Mouse (Mus musculus) ES-Bruce4 (cell line): Measurements from ENCODE around the gene Ppp4r2. TPM values are rescaled to one million over a fixed set of nuclear protein-coding genes. Genes with fewer than 3 reads are reported as not detected.
A peak's percentile ranks its signal among the peaks of the same experiment; 100 is the strongest.

ENCODE experiments used
- H3K27ac ChIP-seq: 2 replicates; pipeline ENCODE4 v1.5.1; 2012; ENCODE audit warnings: low read length, inconsistent platforms; ENCODE audit not compliant: insufficient read depth
- H3K27me3 ChIP-seq: 2 replicates; pipeline ENCODE4 v1.6.1; 2012; ENCODE audit warnings: mild to moderate bottlenecking, low read length, inconsistent platforms; ENCODE audit not compliant: control insufficient read depth, poor library complexity, insufficient read depth, severe bottlenecking
- H3K36me3 ChIP-seq: 2 replicates; pipeline ENCODE4 v1.6.1; 2012; ENCODE audit warnings: inconsistent platforms, mild to moderate bottlenecking, low read length, moderate library complexity; ENCODE audit not compliant: control insufficient read depth, poor library complexity, insufficient read depth, severe bottlenecking
- H3K4me1 ChIP-seq: one replicate; pipeline ENCODE4 v1.8.1; 2011; ENCODE audit warnings: low read length; ENCODE audit not compliant: control insufficient read depth, insufficient read depth
- H3K4me3 ChIP-seq: 2 replicates; pipeline ENCODE4 v1.5.1; 2011; ENCODE audit warnings: low read depth, mild to moderate bottlenecking, low read length
- H3K9ac ChIP-seq: 2 replicates; pipeline ENCODE4 v1.6.1; 2012; ENCODE audit warnings: low read depth, mild to moderate bottlenecking, inconsistent platforms; ENCODE audit not compliant: poor library complexity, severe bottlenecking
- H3K9me3 ChIP-seq: replicated peaks from 2 replicates; pipeline ENCODE4 v1.6.1; 2012; ENCODE audit warnings: mild to moderate bottlenecking, low read length, inconsistent platforms; ENCODE audit not compliant: control insufficient read depth, poor library complexity, insufficient read depth, severe bottlenecking
- CTCF ChIP-seq: IDR thresholded peaks from one replicate; pipeline ENCODE4 v1.8.1; 2011; ENCODE audit warnings: low read depth, low read length
- EP300 ChIP-seq: IDR thresholded peaks from 2 replicates; pipeline ENCODE4 v1.6.1; 2011; ENCODE audit warnings: low read depth, low read length; ENCODE audit not compliant: insufficient read depth
- POLR2A ChIP-seq: IDR thresholded peaks from one replicate; pipeline ENCODE4 v1.8.1; 2011; ENCODE audit warnings: low read length; ENCODE audit not compliant: insufficient read depth
- polyA plus RNA-seq: library from polyadenylated mRNA; stranded (reverse); fragments of >200 nt; gene quantifications from 2 replicates; pipeline ENCODE4 v1.2.4, GENCODE M21; 2011; ENCODE audit warnings: low read depth; ENCODE audit not compliant: missing spikeins, insufficient read depth, insufficient read length

The Ppp4r2 gene
- polyA plus RNA-seq, 1 experiment = 147 TPM

DNA sequence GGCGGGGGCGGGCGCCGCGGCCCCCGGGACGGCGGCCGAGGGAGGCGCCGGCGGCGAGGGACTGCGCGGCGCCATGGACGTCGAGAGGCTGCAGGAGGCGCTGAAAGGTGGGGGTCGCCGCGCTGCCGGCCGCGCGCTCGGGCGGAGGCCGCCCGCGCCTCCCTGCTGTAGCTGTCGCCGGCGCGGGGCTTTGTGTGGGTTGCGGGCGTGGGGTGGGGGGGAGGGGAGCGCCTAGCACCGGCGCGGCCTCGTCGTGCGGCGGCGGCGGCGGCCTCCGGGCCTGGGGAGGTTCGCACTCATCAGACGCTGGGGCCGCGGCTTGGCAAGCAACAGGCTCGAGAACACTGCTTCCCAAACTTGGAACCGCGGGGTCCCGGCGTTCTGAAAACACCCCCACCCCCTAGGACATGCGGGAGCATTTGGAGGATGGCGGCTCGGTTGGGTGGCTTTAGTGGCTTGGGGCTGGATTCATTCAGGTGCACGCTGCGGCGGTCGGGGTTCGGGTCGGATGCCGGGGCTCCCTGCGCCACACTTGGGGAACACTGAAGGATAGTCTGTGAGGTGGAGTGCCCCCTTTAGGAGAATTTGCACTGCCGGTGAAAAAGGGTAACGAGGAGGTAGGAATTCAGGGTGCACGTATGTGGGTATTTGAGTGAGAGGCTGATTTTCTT, 524 bp downstream of the Ppp4r2 start:
- no peak for TF ChIP-seq POLR2A
- Histone ChIP-seq H3K36me3 (peaks cover 38% of the 10 kb centered on the region), H3K27ac (peak overlapping the region; percentile 83), H3K4me3 (peak overlapping the region; percentile 100), H3K9me3 (no peaks in the 10 kb centered on the region; the same call in 1 of the 2 replicates), H3K27me3 (no peaks in the 10 kb centered on the region), H3K9ac (peak overlapping the region; percentile 100), H3K4me1 (peaks cover 2% of the 10 kb centered on the region)

DNA sequence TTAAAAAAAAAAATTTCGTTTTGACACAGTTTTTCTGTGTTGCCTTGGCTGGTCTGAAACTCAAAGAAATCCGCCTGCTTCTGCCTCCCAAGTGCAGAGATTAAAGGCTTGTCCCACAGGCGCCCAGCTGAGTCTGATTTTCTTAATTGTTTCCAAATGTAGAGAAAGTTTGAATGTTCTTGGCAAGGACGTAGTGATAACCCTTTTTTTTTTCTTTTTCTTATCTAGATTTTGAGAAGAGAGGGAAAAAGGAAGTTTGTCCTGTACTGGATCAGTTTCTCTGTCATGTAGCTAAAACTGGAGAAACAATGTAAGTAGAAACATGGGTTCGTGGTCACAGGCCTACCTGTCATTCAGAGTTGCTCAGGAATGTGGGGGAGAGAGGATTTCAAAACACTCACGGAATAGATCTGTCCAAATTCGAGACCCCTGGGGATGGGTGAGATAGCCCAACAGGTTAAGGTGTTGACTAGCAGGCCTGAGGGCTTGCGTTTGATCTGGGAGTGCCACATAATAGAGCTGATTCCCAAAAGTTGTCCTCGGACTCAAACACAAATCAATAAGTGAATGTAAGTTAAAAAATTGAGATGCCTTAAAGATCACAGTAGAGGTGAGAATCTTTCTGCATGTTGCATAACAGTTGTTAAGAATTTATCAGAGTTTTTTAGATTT, 1.2 kb downstream of the Ppp4r2 start:
- Histone ChIP-seq H3K4me1 (peaks cover 2% of the 10 kb centered on the region), H3K27ac (no peak overlapping the region; the same call in 1 of the 2 replicates), H3K4me3 (peak overlapping the region; percentile 100), H3K27me3 (no peaks in the 10 kb centered on the region), H3K36me3 (peaks cover 43% of the 10 kb centered on the region), H3K9me3 (no peaks in the 10 kb centered on the region; the same call in 1 of the 2 replicates), H3K9ac (peak overlapping the region; percentile 100)
- TF ChIP-seq EP300 (no peak), POLR2A (no peak), CTCF (no peak)

DNA sequence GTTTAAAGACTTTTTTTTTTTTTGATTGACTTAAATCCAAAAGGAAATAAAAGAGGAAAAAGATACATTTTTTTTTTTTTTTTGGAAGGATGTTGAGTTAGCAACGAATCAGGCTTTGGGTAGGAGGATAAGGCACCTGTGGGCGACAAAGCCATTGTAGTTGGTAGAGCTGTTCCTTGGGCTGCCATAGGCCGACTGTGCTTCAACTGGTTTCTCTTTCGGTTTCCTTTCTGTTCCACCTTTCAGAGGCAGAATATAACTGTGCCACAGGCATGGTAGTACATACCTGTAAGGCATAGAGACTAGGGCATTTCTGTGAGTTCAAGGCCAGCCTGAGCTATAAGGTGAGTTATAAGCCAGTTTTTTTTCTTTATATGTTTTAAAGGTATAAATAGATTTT, 11.6 kb downstream of the Ppp4r2 start:
- TF ChIP-seq EP300 (no peak), POLR2A (no peak), CTCF (no peak)
- no peak overlapping the region for H3K27ac ChIP-seq
- no peaks in the 10 kb centered on the region for H3K27me3 ChIP-seq
- H3K9me3 ChIP-seq = no peaks in the 10 kb centered on the region
- peaks cover 48% of the 10 kb centered on the region for H3K36me3 ChIP-seq
- H3K4me1 ChIP-seq = no peaks in the 10 kb centered on the region
- no peak overlapping the region for H3K4me3 ChIP-seq
- H3K9ac ChIP-seq = no peak overlapping the region

DNA sequence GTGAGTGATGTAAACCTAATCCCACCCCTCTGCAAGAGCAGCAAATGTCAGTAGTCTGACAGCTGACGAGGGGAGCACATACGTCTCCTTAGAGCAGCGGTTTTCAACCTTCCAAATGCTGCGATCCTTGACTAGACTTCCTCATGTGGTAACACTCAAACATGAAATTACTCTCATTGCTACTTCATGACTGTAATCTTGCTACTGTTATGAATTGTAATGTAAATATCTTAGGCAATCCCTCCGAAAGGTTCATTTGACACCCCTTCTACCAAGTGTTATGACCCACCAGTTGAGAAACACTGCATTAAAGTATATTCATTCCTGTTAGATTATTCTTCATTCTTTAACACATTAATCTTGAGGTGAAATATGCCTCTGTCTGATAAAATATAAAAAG, 13.8 kb downstream of the Ppp4r2 start:
- no peak for TF ChIP-seq CTCF
- TF ChIP-seq EP300 = no peak
- no peak for TF ChIP-seq POLR2A
- H3K4me3 ChIP-seq = no peak overlapping the region
- peaks cover 33% of the 10 kb centered on the region for H3K36me3 ChIP-seq

DNA sequence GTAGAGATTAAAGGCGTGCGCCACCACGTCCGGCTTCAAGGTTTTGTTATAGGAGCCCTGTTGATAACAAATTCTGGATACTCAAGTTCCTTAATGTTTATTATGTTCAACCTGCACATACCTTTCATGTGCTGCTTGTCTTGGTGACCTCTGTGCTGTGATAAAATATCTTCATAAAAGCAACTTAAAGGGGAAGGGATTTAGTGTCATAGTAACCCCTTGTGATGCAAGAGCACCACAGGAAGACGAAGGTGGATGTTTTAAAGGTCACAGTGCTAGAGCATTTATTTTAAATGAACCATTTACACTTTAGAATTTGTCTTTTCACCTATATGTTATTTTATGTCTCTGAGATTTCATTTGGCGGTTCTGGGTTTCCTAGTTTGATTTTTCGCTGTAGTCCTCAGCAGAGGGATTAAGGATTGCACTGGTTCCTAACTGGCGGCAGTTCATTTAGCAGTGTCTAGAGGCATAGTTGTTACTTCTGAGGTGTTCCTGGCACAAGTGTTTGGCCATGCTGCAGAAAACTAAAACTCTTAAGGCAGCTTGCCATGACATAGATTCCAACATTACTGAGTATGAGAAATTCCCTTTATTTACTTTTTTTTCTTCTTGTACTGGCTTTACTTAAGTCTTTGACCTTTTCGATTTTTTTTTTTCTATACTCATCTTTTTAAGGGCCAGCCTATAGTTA, 15.4 kb downstream of the Ppp4r2 start:
- Histone ChIP-seq H3K27me3 (no peaks in the 10 kb centered on the region), H3K9me3 (no peaks in the 10 kb centered on the region), H3K4me1 (no peaks in the 10 kb centered on the region), H3K36me3 (peaks cover 23% of the 10 kb centered on the region), H3K9ac (no peak overlapping the region), H3K27ac (no peak overlapping the region), H3K4me3 (no peak overlapping the region)
- no peak for TF ChIP-seq EP300
- TF ChIP-seq POLR2A = no peak
- no peak for TF ChIP-seq CTCF

More for the DNA sequence above, 13.8 kb downstream of the Ppp4r2 start:
- no peak overlapping the region for H3K27ac ChIP-seq
- H3K27me3 ChIP-seq = no peaks in the 10 kb centered on the region
- H3K9ac ChIP-seq = no peak overlapping the region
- H3K4me1 ChIP-seq = no peaks in the 10 kb centered on the region
- H3K9me3 ChIP-seq = no peaks in the 10 kb centered on the region

DNA sequence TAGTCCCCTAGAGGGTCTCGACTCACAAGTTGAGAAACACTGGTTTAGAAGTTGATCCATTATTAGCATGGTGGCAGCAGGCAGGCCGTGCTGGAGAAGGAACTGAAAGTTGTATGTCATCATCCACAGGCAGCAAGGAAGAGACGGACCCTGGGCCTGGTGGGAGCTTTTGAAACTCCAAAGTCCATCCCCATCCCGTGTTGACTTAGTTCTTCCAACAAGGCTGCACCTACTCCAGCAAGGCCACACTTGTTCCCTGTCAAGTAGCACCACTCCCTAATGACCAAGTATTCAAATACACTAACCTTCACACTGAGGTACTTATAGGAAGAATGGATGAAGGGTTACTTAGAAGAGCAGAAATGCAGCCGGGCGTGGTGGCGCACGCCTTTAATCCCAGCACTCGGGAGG, 17.3 kb downstream of the Ppp4r2 start:
- TF ChIP-seq POLR2A (no peak), CTCF (no peak), EP300 (no peak)
- H3K27ac ChIP-seq = no peak overlapping the region
- no peak overlapping the region for H3K9ac ChIP-seq
- no peaks in the 10 kb centered on the region for H3K27me3 ChIP-seq
- no peaks in the 10 kb centered on the region for H3K4me1 ChIP-seq
- H3K9me3 ChIP-seq = no peaks in the 10 kb centered on the region
- H3K36me3 ChIP-seq = peaks cover 23% of the 10 kb centered on the region
- no peak overlapping the region for H3K4me3 ChIP-seq
